Mouse (Mus musculus) kidney, postnatal 10 days (tissue): Measurements from ENCODE around the gene Gm11214.

ENCODE experiments used
- DNase-seq: peaks from one replicate; pipeline ENCODE4 v3.0.0; 2021; ENCODE audit warnings: mixed read lengths

Gene Gm11214

DNA sequence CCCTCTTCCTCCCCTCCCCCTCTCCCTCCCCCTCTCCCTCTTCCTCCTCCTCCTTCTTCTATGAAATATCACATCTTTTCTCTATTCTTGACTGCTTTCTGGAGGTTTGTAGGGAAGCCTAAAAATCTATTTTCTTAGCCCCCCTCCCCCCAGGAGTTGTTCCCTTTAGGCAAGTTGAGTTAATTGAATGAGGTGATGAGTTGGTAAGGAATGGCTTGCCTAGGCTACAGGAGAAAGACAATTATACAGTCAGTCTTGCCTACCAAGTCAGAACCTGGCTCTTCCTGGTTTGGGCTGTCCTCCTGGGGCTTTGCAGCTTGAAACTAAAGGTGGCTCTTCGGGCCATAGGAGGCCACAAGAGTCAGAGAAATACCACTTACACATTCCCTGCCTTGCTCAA is 3.4 kb downstream of the Gm11214 start:
- no peak for DNase-seq

DNA sequence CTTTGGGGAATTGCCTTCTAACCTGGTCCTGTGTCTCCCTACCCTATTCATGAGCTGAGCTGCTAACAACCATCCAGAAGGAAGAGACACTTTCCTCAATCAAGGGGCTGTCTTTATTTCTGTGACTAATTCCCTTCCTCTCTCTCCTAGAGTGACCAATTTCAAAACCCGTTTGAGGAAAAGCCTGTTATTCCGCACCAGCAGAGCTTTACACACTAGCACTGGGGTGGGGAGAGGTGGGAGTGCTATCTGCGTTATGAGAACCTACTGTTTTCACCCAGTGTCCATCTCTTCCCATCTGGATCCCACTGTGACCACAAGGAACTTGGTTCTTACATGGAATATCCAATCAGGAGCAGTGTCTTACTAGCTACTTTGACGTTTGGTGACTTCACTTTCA is 4.1 kb downstream of the Gm11214 start:
- no peak for DNase-seq

DNA sequence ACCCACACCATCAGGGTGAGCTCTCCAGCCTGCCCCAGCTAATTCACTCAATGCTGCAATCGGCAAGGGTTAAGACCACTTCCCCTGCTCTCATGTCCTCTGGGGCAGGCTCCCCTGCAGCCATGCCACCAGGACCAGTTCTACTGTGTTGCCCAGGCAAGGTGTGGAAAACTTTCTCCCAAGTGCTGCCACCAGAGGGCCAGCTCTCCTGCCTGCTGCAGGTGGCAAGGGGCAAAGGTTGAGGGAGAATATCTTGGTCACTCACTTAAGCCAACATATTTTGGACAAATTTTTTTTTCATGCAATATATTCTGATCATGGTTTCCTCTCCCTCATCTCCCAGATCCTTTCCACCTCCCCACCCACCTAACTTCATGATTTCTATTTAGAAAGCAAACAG is 8.8 kb downstream of the Gm11214 start:
- peak; percentile 52 for DNase-seq

DNA sequence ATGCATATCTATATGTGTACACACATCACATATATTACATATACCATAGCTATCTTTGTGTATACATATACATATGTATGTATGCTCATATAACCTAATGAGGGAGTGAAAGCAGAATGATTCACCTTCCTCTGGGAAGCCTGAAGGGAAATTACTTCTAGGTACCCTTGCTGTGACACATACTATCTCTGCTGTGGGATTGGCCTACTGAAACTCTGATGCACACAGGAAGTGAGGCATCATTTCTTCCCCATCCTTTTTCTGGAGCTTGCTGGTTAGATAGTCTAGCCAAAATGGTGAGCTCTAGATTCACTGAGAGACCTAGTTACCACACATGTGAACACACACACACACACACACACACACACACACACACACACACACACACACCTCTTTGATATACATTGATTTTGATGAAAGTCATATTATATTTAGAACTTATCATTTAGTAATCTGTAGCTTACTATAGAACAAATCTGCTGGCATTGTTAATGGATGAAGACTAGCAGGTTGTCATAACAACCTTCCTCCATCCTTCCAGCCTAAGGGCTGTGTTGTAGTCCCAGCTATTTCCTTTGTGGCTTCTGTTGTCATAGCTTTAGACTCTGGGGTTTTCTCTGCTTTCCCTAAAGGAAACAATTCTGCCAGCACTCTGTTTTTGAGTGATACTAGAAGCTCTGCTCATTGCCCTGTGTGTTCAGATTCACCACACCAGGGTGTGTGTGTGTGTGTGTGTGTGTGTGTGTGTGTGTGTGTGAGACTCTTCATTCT is 19.0 kb downstream of the Gm11214 start:
- no peak for DNase-seq

DNA sequence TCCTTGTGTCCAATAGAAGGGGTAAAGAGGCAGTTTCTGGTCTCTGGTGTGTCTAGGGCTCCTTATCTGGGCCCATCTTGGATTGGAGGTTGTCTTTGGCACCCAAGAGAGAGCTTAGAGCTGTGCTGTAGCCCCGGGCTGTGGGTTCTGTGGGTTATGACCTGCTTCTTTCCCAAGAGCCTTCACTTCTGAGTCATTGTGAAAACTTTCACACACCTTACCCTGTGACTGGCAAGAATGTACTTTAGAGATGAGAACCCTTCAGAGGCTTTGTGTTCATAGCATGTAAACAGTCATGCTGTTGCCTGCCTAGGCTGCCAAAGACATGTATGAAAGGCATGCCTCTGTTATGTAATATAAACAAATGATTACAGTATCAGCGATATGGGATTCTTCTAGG is 23.3 kb downstream of the Gm11214 start:
- no peak for DNase-seq

DNA sequence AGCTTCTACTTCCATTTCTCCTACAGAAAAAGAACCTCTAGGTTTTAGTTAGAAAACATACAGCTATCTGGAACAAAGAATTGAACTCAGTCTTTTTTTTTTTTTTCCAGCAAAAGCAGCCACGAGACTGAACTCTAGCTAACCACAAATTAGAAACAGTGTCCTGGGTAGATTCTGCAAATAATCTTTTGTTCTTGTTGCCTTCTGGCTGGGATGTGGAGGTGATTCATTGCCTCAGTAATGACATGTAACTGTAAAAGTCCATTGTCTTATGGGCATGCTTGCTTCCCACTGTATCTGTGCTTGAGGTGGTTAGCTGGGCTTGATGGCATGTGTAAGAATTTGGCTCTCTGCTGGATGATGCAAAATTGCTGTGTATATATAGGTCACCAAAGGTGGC is 24.6 kb downstream of the Gm11214 start:
- DNase-seq = no peak

DNA sequence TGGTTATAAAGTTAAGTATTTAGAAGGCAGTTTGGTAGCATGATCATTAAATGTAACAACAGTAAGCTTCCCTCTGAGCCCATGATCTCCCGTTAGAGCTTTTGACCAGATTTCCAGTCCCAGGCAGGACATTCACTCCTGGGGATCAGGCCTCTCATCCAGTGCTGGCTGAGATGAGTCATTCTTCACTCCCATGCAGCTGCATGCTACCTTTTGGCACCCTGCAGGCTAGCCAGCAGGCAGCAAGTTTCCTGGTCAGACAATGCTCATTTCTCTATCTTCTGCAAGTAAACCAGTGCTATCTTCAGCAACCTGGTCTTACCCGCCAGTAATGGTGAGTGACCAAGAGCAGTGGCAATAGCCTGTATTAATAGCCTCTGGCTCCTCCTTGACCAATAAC is 30.0 kb downstream of the Gm11214 start:
- no peak for DNase-seq

DNA sequence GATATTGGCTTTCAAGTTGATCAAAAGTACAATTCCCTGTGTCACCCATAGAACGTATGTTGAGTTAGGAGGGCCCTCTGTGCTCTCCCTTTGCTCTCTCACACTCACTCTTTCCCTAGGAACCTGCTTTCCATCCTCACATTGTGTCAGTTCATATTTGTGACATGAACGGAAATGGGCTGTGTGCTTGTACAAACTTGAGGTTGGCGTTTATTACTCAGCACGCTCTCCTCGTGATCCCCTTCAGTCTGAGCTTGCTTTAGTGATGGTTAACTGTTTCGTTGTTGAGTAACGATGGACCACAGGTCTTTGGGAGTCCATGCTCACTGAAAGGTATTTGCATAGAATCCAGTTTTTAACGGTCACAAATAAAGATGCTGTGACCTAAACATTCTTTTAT is 36.1 kb downstream of the Gm11214 start:
- no peak for DNase-seq

DNA sequence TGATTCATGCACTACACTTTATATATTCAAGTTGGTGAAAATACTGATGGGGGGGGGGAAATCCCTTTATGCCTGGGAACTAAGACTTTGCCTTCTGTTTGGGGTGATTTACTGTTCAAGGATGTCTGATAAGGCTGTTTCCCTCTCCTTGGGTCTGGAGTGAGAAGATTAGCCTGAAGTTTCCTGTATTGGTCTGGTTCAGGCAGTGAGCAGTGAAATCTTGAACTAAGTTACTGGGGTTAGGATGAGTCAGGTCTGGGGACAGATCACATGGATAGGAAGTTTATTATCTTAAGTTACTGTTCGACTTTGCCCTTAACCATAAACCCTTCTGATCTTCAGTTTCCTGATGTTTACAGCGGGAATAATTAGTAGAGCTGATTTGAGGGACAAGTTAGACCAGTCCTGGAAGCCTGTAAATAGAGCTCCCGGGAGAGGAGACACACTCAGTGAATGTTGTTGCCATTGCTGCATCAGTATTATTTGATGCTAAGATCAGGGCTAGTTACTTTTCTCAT is 37.6 kb downstream of the Gm11214 start:
- no peak for DNase-seq

DNA sequence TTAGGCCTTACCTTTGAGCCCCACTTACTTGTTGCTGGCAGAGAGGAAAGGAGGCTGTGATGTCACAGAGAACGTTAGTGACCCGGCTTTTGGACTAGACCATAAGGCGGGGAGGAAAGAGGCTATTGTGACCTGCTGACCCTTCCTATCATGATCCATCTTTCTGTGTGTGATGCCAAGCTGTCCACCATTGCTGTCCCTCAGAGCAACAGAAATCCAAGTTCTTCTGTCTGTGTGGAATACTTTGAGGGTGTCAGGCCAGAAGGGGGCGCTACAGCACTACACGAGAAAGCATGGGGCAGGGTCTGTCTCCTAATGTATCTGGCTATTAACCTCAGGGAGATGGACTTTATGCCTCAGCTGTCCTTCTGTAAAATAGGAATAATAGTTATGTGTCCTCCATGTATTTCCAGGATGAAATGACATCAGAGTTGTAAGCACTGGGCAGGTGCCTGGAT is 40.8 kb downstream of the Gm11214 start, which contains the start of gene Tex48:
Gene Tex48, minus strand, starts transcription at position 51 of the 458 bp plus-strand sequence.
- peak; percentile 39 for DNase-seq

DNA sequence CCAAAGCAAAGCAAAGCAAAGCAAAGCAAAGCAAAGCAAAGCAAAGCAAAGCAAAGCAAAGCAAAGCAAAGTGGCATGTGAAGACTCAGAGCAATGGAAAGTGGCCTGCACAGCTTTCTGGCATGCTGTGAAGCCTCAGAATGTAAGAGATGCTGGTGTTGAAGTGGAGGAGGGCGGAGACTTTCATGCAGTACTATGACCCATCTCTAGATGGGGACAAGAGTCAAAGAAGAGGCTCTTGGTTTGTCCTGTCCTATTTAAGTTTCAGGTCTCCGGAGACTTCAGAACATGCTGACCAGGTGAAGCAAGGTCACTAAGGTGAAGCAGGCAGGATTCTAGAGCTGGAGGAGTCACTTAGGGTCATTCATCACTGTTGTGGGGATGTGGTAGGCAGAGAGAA is 41.3 kb downstream of the Gm11214 start:
- no peak for DNase-seq
